Mouse (Mus musculus): ENCODE measurements around the gene Nxnl1.

The Nxnl1 gene

DNA sequence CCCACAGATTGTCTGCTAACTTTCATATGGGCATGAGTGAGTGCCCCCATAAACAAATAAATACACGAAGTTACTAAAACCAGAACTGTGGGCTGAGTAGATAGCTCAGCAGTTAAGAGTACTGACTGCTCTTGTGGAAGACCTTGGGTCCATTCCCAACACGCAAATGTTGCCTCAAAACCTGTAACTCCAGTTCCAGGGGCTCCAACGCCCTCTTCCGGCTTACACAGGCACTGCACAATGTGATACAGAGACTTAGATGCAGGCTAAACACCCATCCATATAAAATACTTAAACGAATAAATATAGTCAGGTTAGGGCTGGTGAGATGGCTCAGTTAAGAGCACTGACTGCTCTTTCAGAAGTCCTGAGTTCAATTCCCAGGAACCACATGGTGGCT, 51.4 kb downstream of the Nxnl1 start:
- no peak for DNase-seq (ENCODE audit: low spot score)

GRCm38 (mm10) chr8:71513018-71513754, 53.2 kb downstream of the Nxnl1 start:
- no peak for DNase-seq (ENCODE audit: low spot score)

DNA sequence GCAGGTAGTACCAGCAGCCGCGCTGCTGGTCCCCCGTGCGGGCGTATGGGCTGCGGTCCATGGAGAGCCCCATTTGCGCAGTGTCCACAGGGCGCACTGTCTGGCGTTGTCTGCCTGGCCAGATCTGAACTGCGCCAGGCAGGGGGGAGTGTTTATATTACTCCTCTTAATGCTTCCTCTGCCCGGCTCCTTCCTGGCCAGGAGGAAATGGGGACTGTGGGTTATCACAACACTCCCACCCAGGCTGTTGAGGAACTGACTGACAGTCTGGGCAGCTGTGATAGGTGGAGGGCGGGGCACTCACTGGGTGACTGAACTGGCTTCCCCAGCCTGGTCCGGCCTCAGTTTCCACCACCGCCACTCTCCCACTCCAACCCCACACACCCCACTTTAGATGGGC, 54.8 kb downstream of the Nxnl1 start, which contains the start of gene Plvap:
Gene Plvap (minus strand): TSS at position 109 of the 400 bp plus-strand sequence.
- DNase-seq (ENCODE audit: low spot score), result no peak
